Comparison of ENCODE assay signal across 8 mouse cellular contexts in genomic region chr6:39872306-39872900, GRCm38 (mm10). TPM values are rescaled to one million over a fixed set of nuclear protein-coding genes. Genes with fewer than 3 reads are reported as not detected.
DNase-seq lines count a peak whose midpoint lies in the region; ATAC-seq and TF ChIP-seq lines count a peak whose summit lies in the region.

No protein-coding gene starts in this region.

- H3K4me1 ChIP-seq in cerebellum, adult 2 months (ENCODE audit: control insufficient read depth, insufficient read depth, low read length) = peaks cover 6% of the 10 kb centered on the region; the same call in 1 of the 2 replicates
- H3K4me1 ChIP-seq in thymus, adult 2 months (replicated peaks; ENCODE audit: control insufficient read depth, insufficient read depth, low read length) = no peaks in the 10 kb centered on the region
- peaks cover 32% of the 10 kb centered on the region for H3K4me1 ChIP-seq in limb, embryonic 10.5 days
- peaks cover 25% of the 10 kb centered on the region for H3K4me1 ChIP-seq in neural tube, embryonic 15.5 days

- peak overlapping the region; percentile 81 for H3K4me2 ChIP-seq in neural tube, embryonic 15.5 days

- H3K27ac ChIP-seq in cerebellum, adult 2 months (ENCODE audit: insufficient read depth, low read length) = peak overlapping the region; percentile 60
- no peak overlapping the region for H3K27ac ChIP-seq in thymus, adult 2 months (ENCODE audit: control insufficient read depth, insufficient read depth, low read length)
- H3K27ac ChIP-seq in limb, embryonic 10.5 days = no peak overlapping the region
- H3K27ac ChIP-seq in neural tube, embryonic 15.5 days (replicated peaks) = peak overlapping the region; percentile 96

- 0 out of 2 replicates have a peak, but pooled peaks have one; percentile 5 for TF ChIP-seq POLR2A in cerebellum, adult 2 months (IDR thresholded peaks at IDR 0.05; ENCODE audit: borderline replicate concordance, insufficient read depth, low read length)
- no peak for TF ChIP-seq POLR2A in thymus, adult 2 months (IDR thresholded peaks at IDR 0.05; ENCODE audit: control insufficient read depth, extremely low read depth, insufficient read depth, low read length, poor library complexity)

- peak overlapping the region; percentile 89 for H3K9ac ChIP-seq in neural tube, embryonic 15.5 days (replicated peaks)

- peak; percentile 61 to 68 for DNase-seq in cerebellum, adult 2 months
- DNase-seq in cerebellum, adult 11 months = no peak
- DNase-seq in thymus, adult 2 months = no peak
- DNase-seq in thymus, postnatal 10 days (ENCODE audit: low spot score in 2 of 2) = no peak
- peak; percentile 5 for DNase-seq in gastrocnemius, postnatal 14 days
- DNase-seq in limb, embryonic 10.5 days (ENCODE audit: low spot score) = no peak
- no peak for DNase-seq in thymus, postnatal 25 days

- TF ChIP-seq CTCF in cerebellum, adult 2 months (IDR thresholded peaks at IDR 0.05; ENCODE audit: borderline replicate concordance, insufficient read depth, low read depth, low read length) = no peak
- no peak for TF ChIP-seq CTCF in thymus, adult 2 months (IDR thresholded peaks at IDR 0.05; ENCODE audit: borderline replicate concordance, control insufficient read depth, extremely low read depth, insufficient read depth, low read length, poor library complexity)

- H3K4me3 ChIP-seq in cerebellum, adult 2 months (replicated peaks; ENCODE audit: insufficient read depth, low read depth, low read length) = peak overlapping the region; percentile 79
- H3K4me3 ChIP-seq in thymus, adult 2 months (ENCODE audit: control insufficient read depth, insufficient read depth, low read length) = peak overlapping the region; percentile 2; the same call in 1 of the 2 replicates
- H3K4me3 ChIP-seq in limb, embryonic 10.5 days = peak overlapping the region; percentile 60
- H3K4me3 ChIP-seq in neural tube, embryonic 15.5 days (replicated peaks) = peak overlapping the region; percentile 79

- no peaks in the 10 kb centered on the region for H3K36me3 ChIP-seq in thymus, adult 2 months (ENCODE audit: control insufficient read depth, insufficient read depth, low read length)
- H3K36me3 ChIP-seq in limb, embryonic 10.5 days = no peaks in the 10 kb centered on the region
- H3K36me3 ChIP-seq in neural tube, embryonic 15.5 days = no peaks in the 10 kb centered on the region

- under 1% methylated on average over 39 of the region's 39 CpGs for WGBS in cerebellum, adult 2 months
- 4% methylated on average over 39 of the region's 39 CpGs for WGBS in thymus, adult 2 months
- WGBS in limb, embryonic 10.5 days = under 1% methylated on average over 39 of the region's 39 CpGs
- under 1% methylated on average over 39 of the region's 39 CpGs for WGBS in neural tube, embryonic 15.5 days

- ATAC-seq in neural tube, embryonic 15.5 days (ENCODE audit: low FRiP score) = peak; percentile 8

- intact Hi-C loops in gastrocnemius, postnatal 14 days (cut with DNase I; ENCODE audit: low total_unique reads) = no loop called here

- H3K27me3 ChIP-seq in cerebellum, adult 2 months (ENCODE audit: control insufficient read depth, insufficient read depth, low read length) = no peaks in the 10 kb centered on the region
- H3K27me3 ChIP-seq in thymus, adult 2 months (ENCODE audit: control insufficient read depth, insufficient read depth, low read length) = peaks cover 17% of the 10 kb centered on the region
- H3K27me3 ChIP-seq in limb, embryonic 10.5 days (ENCODE audit: low read depth, poor library complexity, severe bottlenecking) = peaks cover 74% of the 10 kb centered on the region
- no peaks in the 10 kb centered on the region for H3K27me3 ChIP-seq in neural tube, embryonic 15.5 days (replicated peaks)

- H3K9me3 ChIP-seq in limb, embryonic 10.5 days (replicated peaks) = no peaks in the 10 kb centered on the region
- no peaks in the 10 kb centered on the region for H3K9me3 ChIP-seq in neural tube, embryonic 15.5 days (replicated peaks)

RNA-seq across cellular contexts. Expression of gene Tmem178b, which starts 0.7 kb away (rescaled TPM):
- 66.7 and 72.3 TPM in 2 replicates for polyA plus RNA-seq in cerebellum, adult 2 months (2012; rRNA removed)
- 0.11 and 0.13 TPM in 2 replicates for polyA plus RNA-seq in thymus, adult 2 months (2012; rRNA removed)
- total RNA-seq in gastrocnemius, postnatal 14 days (2021) = 1 to 10 TPM; 2.5 TPM
- polyA plus RNA-seq in limb, embryonic 10.5 days (2016; fragmentation: Nextera tagmentation; extraction: Ambion mirVana) = not detected in 2 replicates
- polyA plus RNA-seq in neural tube, embryonic 15.5 days (2015; fragmentation: Nextera tagmentation; extraction: Ambion mirVana) = 28.8 and 32.4 TPM in 2 replicates

Comparison
In these comparisons a context has a peak if more than half of its experiments do, and no peak if none do; other contexts are left out.
1. DNase-seq: peak in cerebellum, adult 2 months (2 of 2) and gastrocnemius, postnatal 14 days (single experiment); none in cerebellum, adult 11 months (single experiment), thymus, adult 2 months (single experiment), thymus, postnatal 10 days (0 of 2), limb, embryonic 10.5 days (single experiment) and thymus, postnatal 25 days (single experiment).
2. H3K27ac ChIP-seq: peak in cerebellum, adult 2 months (single experiment) and neural tube, embryonic 15.5 days (single experiment); none in thymus, adult 2 months (single experiment) and limb, embryonic 10.5 days (single experiment).
3. H3K4me3 ChIP-seq: peak in every context shown above with its lines; median percentile 79 in cerebellum, adult 2 months; 79 in neural tube, embryonic 15.5 days; 60 in limb, embryonic 10.5 days; 2 in thymus, adult 2 months.
4. RNA of gene Tmem178b, which starts 0.7 kb away (polyA plus RNA-seq): 66.7 to 72.3 TPM in cerebellum, adult 2 months and 28.8 to 32.4 TPM in neural tube, embryonic 15.5 days; 0.11 to 0.13 TPM in thymus, adult 2 months and not detected in limb, embryonic 10.5 days; every median in the first group is over 10 times any median in the second.